Mouse (Mus musculus) kidney, adult 2 months (tissue): ENCODE measurements around the gene Tmem95.

ENCODE experiments used
- CTCF ChIP-seq: fragments of 200-500 bp; conservative IDR thresholded peaks from 2 replicates; pipeline ENCODE4 v1.5.1; 2011; ENCODE audit warnings: low read depth, mild to moderate bottlenecking, control low read depth, low read length, moderate library complexity, mixed read lengths; ENCODE audit not compliant: insufficient read depth, insufficient read length
- POLR2A ChIP-seq: fragments of 200-500 bp; IDR thresholded peaks from one replicate; pipeline ENCODE4 v1.6.1; 2011; ENCODE audit warnings: low read depth, low read length, control low read depth

- TF ChIP-seq CTCF (no peak), POLR2A (no peak)
These were observed 36.5 kb upstream of the Tmem95 start for GRCm38 (mm10) chr11:69914372-69914764.
